Mouse (Mus musculus) urinary bladder, postnatal 4 days (tissue): Measurements from ENCODE around the gene Taf4.

ENCODE experiments used
- DNase-seq, 2 experiments: peaks; one replicate each; pipeline ENCODE4 v3.0.0; 2021 to 2022; ENCODE audit warnings: low spot score in 2 of 2

Taf4 gene

DNA sequence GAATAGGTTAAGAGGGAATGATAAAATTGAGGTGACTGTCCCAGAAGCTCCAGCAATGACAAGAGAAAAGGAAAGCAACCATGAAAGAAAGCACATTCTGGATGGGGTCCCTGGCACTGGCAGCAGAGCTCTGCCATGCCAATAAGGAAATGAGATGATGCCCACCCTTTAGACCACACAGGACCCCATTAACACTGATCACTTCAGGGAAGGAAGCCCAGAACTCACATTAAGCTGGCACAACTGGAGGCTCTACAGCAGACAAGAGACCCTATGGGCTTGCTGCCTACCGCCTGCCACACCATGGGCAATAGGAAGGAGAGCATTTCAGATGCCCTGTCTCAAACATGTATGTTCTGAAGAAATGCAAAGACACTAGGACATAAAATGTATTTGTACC lies 34.8 kb downstream of the Taf4 start:
- DNase-seq, result no peak

DNA sequence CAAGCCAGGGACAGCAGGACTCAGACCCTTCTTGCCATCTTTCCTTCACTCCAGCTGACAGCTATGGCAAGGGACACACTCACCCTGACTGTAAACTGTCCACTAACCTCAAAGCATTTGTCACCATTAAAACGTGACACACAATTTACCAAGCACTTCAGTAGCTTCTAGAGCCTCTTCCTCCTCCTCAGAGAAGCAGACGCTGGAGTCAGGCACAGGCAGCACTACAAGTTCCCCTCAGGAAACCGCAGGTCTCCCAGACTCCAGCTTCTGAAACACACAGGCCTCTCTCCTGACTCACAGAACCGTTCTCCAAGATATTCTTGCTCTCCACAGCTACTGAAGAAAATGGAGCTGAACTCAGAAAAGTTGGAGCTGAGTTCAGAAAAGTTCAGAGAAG lies 39.4 kb downstream of the Taf4 start:
- DNase-seq, result no peak

DNA sequence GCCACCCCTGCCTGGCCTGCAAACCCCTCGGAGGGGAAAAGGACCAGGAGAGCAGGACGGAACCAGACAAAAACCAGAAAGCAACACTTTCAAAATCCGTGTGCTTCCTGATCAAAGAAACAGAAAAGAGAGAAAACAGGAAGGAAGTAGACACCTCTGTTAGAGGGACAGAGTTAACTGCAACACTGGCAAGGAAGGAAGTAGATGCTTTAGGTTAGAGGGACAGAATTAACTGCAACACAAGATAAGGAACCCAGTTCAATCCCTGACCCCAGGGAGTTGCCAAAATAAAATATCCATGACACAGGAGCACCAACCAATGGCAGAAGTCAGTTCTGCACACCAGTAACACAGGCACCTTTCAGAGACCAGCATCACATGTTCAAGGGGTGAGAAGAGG lies 42.3 kb downstream of the Taf4 start:
- no peak for DNase-seq

DNA sequence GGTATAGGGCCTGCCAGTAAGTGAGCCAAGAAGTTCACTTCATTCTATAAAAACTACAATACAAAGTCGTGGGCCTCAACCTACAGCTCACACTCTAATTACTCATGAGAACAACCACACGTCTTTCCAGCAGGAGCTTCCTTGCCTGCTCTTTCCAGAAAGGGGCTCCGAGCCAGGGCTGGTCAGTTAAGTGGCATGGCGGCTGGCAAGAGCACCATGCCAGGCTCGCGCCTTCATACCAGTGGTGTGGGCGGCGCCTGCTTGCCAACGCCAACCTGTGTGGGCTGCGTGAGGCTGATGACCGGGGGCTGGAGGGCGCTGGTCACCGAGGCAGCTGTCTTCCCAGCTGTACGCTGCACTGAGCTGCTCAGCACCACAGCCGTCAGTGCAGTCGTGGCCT lies 44.7 kb downstream of the Taf4 start:
- DNase-seq, result no peak

DNA sequence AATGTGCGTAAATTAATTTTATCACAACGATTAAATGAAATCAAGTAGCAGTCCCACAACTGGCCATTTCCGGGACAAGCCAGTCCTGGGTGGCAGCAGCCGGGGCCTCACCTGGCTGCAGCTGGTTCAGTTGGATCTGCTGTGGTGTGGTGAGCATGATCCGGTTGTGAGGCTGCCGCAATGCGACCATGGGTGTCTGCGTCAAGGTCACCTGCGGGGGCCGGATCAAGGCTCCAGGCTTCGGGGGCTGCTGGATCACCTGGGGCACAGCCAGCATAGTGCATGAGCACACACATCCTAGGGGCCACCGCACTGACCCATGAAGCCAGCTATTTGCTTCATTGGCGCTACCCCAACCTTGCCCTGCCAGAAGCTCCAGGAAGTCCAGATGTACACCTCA lies 47.3 kb downstream of the Taf4 start:
- no peak for DNase-seq

DNA sequence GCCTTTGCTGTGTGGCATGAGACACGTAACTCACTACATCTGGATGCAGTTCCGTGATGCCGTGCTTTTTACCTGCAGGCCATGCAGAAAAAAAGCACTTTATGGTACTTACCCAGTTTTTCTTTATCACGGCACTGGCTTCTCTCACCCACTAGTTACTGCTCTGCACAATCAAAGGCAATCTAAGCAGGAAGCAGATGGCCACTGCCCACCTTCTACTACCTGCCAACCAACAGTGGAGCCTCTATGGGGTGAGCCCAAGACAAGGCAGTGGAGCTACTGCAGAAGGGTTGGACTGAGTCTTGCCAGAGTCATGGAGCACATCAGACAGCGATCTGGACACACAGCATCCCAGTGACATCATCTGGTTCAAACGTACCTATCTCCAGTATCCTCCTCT lies 52.4 kb downstream of the Taf4 start:
- no peak for DNase-seq

DNA sequence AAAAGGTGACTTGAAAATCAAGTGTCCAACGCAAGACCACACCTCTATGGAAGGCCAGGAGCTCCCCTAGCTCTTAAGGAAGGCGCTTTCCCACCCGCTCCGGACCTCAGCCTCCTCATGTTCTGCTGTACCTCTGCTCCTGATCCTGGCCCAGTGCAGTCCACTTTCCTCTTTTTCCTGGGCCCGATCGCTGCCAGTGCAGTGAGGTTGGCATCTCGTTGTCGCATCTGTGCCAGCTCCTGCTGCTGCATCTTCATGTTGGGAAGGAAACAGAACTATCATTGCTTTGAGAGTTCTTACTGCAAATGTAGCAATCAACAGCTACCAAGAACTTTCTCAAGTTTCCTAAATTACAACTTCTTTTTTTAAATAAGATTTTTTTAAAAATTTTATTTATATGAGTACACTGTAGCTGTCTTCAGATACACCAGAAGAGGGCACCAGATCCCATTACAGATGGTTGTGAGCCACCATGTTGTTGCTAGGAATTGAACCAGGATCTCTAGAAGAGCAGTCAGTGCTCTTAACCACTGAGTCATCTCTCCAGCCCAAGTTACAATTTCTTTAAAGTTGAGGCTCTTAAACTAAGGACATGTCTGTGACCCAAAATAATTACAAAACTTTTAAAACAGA lies 55.3 kb downstream of the Taf4 start:
- no peak for DNase-seq

DNA sequence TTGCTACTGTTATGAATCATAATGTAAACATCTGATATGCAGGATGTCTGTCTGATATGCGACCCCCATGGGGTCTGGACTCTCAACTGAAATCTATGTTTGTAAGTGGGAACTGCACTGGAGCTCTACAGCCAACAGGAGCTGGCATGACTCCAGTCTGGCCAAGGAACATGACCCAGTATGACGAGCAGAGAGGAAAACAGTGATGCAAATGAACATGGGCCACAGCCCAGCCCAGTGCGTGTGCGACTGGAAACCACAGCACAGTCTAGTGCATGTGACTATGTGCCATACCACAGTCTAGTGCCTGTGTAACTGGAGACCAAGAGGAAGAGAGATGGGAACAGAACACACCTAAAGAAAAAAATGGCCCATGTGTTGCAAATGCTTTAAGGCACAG lies 56.4 kb downstream of the Taf4 start:
- no peak for DNase-seq

DNA sequence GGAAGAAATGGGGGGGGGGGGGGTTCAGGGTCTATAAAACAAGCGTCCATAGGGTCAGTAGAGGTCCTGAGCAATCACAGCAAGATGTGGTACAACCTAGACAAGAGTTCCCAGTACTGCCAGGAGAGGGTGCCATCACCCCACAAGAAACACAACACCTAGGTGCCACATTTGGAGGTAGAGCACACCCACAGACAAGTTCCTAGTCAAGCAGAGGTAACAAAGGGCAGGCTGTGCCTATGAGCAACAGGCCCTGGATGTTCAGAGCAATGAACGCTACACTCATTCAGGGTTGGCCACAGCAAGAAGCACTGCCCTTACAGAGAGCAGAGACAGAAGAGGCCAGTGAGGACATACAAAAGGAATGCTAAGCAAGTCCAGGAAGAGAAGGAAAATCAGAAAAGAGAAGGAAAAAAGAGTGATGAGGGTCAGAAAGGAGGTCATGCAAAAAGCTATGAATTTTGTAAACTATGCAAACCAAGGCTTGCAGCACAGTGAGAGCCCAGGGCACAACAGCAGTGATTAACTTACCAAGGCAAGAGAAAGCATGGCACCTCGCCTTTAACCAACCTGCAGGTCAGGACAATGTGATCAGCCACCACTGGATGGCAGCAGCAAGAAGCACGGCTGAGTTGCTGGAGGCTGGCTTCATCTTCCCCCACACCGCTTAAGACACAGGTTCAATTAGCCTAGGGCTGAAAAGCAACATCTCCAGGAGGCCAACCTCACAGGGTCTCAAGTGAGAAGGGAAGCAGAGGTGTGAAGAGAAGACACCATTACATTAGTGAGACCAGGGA lies 59.4 kb downstream of the Taf4 start:
- DNase-seq, result peak; percentile 42 to 78

DNA sequence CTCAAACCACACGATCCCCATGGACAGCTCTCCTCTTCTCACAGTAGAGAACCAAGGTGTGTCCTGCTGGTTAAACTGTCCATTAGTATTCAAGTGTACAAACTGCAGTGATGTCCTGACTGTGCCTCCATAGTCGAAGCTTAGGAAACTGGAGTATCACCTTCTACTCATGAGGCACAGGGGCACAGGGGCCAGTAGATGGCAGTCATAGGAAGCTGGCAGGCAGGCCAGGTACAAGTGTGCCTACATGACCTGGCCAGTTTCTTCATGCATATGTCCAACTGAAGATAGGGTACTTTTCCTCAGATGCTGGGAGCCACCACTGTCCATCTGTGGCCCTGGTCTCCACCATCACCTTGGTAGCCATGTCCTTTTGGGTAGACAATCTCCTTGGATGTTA lies 62.2 kb downstream of the Taf4 start:
- no peak for DNase-seq

DNA sequence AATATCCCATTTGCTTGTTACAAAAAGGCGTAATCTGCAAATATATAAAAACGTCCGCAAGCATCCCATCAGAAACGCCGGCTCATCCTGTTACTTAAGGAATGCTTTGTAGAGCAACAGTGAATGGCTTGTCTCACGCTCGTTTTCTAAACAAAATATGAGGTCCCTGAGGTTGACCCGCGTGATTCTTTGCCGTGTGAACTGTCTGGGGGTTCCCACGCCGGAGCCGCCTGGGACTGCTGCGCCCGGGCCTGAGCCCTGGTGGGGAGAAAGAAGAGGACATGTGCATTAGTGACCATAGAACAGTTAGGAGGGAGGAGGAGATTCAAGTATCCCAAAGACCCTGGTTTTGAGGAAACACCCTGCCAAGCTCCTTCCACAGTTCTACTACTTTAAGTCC lies 63.1 kb downstream of the Taf4 start:
- DNase-seq, result no peak

DNA sequence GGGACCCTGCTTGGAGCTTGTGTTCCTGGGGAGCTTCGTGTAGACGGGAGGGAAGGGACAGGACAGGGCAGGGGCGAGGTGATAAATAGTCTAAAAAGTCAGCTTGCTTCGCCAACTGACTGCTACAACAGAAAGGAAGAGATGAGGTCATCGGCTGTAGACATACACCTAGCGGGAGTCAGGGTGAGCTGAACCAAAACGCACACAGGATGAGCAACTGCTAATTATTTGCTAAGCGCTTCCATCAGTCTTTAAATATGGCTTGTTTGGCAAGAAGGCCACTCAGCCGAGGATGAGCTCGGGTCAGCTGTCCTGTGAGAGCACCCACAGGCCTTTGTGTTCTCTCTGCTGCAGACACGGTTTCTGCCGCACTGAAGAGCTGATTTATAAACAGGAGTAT lies 63.5 kb downstream of the Taf4 start:
- DNase-seq, result no peak

DNA sequence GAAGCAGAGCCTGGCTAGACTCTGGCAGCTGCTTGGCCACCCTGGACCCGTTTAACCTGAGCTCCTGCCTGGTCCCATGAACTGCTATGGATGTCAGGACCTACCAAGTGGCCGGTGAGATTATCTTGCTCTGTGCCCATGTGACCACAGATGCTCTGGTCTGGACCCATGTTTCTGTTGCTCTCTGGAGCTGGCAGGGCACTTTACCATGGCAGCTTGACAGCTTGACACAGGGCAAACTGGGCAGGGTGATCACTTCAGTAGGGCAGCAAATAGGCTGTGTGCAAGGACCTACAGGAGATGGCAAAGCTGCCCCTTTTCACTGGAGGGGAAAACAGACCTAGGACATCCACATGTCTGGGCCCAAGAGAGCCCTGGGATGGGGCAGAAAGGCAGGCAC lies 79.5 kb downstream of the Taf4 start:
- no peak for DNase-seq

DNA sequence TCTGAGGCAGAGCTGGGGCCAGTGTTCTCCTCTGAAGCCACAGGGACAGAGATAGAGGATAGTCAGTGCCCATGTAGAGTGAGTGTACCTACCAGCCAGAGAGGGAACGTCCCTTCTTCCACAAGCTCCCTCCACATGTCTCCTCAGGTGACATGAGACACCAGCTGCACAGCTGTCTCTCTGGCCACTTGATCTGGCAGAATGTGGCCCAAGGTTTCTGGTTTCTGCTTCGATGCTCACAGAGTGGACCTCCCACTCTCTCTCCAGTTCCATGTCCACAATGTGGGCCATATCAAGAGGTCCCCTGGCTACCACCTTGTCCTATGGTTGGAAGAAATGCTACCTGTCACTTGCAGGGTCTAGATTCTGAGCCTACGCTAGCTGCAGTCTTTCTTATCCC lies 85.4 kb downstream of the Taf4 start:
- no peak for DNase-seq

DNA sequence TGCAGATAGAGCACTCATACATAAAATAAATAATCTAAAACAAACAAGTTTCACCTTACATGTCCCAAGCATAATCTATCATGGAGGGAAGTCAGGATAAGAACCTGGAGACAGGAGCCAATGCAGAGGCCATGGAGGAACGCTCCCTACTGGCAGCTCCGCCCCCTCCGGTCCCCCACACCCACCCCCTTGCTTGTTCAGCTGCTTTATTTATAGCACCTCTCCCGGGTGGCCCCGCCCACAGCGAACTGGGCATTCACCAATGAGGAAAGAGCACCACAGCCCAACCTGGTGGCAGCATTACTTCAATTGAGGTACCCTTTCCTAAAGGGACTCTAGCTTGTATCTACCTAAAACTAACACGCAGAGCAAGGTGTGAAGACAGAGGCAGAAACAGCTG lies 91.9 kb downstream of the Taf4 start:
- no peak for DNase-seq

DNA sequence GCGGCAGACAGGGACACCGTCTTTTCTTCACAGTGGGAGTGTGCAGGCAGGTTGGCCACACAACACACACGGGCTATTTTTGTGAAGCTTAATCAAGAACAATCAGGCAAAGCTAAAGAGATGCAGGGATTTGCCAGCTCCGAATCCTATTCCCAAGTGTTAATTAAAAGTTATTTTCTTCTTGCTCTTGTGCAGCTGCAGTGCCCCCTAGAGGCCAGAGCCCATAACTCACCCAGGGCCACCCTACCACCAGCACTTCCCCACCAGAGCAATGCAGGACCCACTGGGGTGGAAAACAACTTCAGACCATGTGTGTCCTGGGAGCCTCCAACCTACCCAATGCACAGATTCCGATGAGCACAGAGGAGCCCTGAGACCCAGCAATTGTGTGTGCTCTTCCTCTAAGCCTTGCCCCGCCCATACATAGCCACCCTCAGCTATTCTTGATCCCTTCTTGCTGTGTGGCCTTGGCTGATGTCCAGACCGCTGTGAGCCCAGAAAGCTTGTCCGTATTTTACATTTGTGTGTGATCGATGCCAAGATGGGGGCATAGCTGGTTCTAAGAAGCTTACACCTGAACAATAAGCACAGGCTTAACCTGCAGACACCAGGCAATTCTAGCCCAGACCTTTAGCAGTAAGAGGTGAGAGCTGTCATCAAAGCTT lies 98.8 kb downstream of the Taf4 start:
- no peak for DNase-seq

DNA sequence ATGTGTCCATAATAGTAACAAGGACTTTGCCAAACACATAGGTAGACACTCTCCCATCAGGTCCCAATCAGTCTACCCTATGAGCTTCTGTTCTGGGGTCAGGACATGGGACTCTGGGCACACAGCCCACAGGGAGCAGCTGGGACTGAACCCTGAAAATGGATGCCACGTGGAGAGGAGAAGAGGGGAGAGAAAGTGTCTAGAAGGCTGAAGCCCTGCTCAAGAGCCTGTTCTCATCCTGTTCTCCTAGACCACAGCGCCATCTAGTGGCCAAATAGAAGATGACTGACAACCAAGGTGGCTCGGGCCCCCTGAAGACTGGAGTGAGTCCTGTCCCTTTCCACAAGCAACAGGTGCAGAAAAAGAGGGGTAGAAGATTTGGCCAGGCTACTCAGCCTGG lies 101.3 kb downstream of the Taf4 start:
- DNase-seq, result peak; percentile 27 to 73

DNA sequence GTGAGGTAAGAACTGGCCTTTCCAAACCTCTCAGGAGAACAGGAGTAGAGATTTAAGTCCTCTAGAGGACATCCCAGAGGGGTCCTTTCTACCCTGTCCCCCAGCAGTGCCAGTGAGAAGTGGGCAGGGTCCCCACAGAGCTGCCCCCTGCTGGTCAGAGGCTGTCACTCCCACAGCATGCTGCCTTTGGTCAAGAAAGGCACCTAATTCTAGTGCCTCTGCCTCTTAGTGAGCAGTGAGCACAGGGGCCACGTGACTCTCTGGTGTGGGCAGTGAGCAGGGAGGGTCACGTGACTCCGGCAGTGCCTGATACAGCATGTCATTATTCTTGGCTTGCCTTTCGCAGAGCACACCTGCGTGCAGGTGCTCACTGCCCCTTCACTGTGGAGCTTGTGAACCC lies 103.1 kb downstream of the Taf4 start:
- no peak for DNase-seq

DNA sequence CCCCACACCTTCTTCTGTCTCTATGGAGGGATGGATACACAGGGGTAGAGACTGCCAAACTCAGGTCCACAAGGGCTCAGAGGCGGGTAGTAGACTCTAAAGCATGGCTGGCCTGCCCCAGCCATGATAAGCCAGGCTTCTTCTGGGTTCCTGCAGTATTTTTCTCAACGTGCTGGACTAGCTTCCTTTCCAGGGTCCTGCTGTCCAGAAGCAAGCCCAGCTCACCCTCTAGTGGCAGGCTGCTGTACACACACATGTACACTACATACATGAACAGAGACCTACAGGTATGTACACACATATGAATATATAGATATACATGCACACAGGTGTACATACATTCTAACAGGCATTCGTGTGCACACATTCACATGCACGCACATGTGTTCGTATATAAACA lies 103.7 kb downstream of the Taf4 start:
- DNase-seq, result no peak

DNA sequence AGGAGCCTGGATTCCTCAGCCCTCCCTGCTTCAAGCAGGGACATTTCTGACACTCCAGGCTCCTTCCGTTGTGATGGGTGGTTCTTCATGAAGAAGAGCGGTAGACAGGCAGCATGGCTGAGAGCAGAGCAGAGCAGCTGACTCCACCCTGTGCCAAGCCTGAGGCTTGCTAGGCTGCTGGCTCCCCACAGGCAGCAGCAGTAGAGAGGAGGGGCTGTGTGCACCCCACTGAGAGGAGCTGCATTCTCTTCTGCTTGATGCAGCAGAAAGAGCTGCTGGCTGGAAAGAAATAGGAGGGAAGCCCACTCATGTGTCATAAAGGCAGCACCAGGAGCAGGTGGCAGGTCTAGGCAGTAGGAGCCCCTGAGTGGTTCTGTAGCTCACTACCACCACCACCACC lies 106.6 kb downstream of the Taf4 start:
- no peak for DNase-seq

DNA sequence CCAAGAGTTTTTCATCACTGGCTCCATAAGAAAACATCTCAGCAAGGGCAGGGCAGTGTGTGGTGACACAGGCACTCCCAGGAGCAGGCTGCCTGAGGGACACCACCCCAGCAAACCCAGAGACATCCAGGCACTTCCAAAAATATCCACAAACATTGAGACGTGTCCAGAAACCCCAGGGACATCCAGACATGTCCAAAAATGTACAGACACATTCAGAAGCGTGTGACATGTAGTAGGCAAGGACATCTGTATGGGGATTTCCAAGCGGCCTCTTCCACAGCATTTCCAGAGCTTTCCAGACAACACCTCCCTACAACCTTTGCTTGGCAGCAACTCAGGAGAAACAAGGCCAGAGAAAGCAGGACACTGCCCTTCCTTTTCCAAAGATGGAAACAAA lies 108.8 kb downstream of the Taf4 start:
- no peak for DNase-seq

DNA sequence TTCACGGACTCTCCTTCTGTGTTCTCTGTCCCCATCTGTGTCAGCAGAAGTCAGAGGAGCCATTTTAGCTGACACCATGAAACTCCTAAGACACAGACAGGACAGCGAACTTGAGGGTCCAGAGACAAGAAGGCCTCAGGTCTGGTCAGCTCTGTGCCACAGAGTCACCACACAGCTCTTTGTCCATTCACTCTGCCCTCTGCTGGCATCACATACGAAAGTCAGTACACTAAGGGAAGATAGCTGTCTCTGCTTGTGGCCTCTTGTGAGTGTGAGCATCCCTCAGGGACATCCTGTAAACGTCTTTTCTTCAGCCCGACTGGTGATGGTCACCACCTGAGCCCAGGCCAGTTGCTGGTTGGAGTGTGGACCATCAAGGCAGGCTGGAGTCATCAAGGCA lies 111.3 kb downstream of the Taf4 start:
- no peak for DNase-seq

DNA sequence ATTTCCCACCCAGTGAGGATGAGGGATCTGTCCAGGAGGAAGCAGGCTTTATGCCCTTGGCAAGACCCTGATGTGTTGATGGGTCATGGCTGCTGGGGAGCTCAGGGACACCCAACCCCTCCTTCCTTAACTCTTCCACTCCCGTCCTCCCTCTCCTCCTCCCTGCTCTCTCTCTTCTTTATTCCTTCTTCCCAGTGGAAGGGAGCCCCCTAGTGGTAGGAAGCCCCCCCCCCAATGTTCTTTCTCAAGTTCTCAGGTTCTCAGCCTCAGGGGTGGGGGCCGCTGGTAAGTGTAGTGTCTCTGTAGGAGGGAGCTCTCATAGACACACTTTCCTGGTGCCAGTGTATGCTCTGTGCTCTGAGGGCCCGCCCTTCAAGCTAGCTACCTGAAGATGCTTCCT lies 113.2 kb downstream of the Taf4 start:
- DNase-seq, result no peak
